Mouse (Mus musculus): ENCODE measurements around the gene Ksr1. TPM values are rescaled to one million over a fixed set of nuclear protein-coding genes. Genes with fewer than 3 reads are reported as not detected.

Gene Ksr1
- total and polyA plus RNA-seq, 3 experiments, result 22.5 to 73.1 (median 61.2) TPM

DNA sequence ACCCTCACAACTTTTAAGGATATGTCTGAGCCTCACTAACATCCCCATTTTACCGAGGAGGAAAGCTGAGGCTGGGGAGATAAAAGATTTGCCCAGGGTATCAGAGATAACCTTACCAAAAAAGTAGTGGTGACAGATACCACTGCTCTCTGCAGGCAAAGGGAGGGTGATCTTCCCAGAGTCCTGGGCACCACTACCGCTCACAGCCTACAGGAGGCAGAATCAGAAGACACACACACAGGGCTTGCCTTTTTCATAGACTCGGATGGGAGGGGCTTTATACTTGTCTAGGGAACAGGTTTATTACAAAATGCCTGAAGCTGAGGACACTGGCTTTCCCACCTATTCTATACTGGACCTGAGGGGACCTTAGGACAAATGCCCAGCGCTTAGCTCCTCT, 43.9 kb downstream of the Ksr1 start (continued):
- TF ChIP-seq USF2 (conservative IDR thresholded peaks at IDR 0.05; ENCODE audit: low read depth, low read length) (no peak), ETS1 (conservative IDR thresholded peaks at IDR 0.05; ENCODE audit: low read depth, low read length) (no peak; the same call in 1 of the 2 replicates), RAD21 (IDR thresholded peaks at IDR 0.05; ENCODE audit: low read depth, low read length) (peak; percentile 58), IRF4 (IDR thresholded peaks at IDR 0.05; ENCODE audit: low read depth, low read length) (peak; percentile 32; the same call in 1 of the 2 replicates), NELFE (IDR thresholded peaks at IDR 0.05; ENCODE audit: low read depth, low read length) (no peak), HCFC1 (IDR thresholded peaks at IDR 0.05; ENCODE audit: low read depth, low read length) (no peak), MAFK (IDR thresholded peaks at IDR 0.05; ENCODE audit: insufficient replicate concordance, low read length) (no peak), USF1 (IDR thresholded peaks at IDR 0.05; ENCODE audit: low read depth, low read length) (no peak), GABPA (IDR thresholded peaks at IDR 0.05; ENCODE audit: insufficient replicate concordance, low read depth, low read length) (no peak), BHLHE40 (IDR thresholded peaks at IDR 0.05; ENCODE audit: low read depth, low read length) (no peak), MYC (IDR thresholded peaks at IDR 0.05; ENCODE audit: low read depth, low read length) (0 out of 2 replicates have a peak, but pooled peaks have one; percentile 18)

DNA sequence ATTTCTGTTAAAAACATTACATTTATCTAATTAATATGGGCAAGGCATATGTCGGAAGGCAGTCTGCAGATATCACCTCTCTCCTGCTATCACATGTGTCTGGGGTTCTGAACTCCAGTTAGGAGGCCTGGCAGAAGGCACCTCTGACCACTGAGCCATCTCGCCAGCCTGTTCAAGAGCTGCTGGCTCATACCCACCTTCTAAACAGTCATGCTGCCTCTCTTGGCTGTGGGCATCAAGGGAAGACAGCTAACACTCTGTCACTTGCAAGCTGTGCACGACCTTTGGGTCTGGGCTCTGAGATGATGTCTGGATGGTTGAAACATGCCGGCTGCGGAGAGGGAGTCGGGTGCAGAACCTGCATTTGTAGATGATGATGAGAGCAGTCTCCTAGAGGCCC, 44.6 kb downstream of the Ksr1 start:
- Histone ChIP-seq H3K9me3 (replicated peaks; ENCODE audit: low read length) (no peaks in the 10 kb centered on the region), H3K27me3 (replicated peaks) (no peaks in the 10 kb centered on the region), H3K4me3 (replicated peaks in 1 of 3; ENCODE audit: low read depth in 2 of 3, low read length in 2 of 3, poor library complexity in 1 of 3) (no peak overlapping the region), H3K27ac (ENCODE audit: insufficient read depth, low read depth) (no peak overlapping the region), H3K9ac (ENCODE audit: insufficient read depth, low read depth) (no peak overlapping the region), H3K79me2 (replicated peaks; ENCODE audit: control insufficient read depth, extremely low read depth, insufficient read depth, poor library complexity, severe bottlenecking) (peaks cover 59% of the 10 kb centered on the region), H3K4me2 (ENCODE audit: insufficient read depth, low read depth, poor library complexity, severe bottlenecking) (no peak overlapping the region), H3K4me1 (ENCODE audit: control insufficient read depth in 1 of 2, insufficient read depth in 2 of 2) (peaks cover 73 to 99% of the 10 kb centered on the region in 2 experiments), H3K36me3 (replicated peaks in 1 of 2; ENCODE audit: control insufficient read depth in 1 of 2, insufficient read depth in 1 of 2, low read length in 1 of 2) (peaks cover 20 to 67% of the 10 kb centered on the region in 2 experiments)
- DNase-seq (ENCODE audit: extremely low read depth), result no peak
- in situ Hi-C loops (cut with MboI; ENCODE audit: low pct_ligation_motif_present, low pct_unique_long_range_greater_than_20kb, low sequenced_read_pairs) (no loop called here), dilution Hi-C loops (cut with MboI; ENCODE audit: extremely low pct_ligation_motif_present, extremely low pct_unique_long_range_greater_than_20kb, low sequenced_read_pairs) (no loop called here)
- TF ChIP-seq PAX5 (IDR thresholded peaks at IDR 0.05; ENCODE audit: low read length), result no peak
- TF ChIP-seq ZNF384 (IDR thresholded peaks at IDR 0.05; ENCODE audit: low read depth, low read length), result no peak
- no peak for TF ChIP-seq RCOR1 (conservative IDR thresholded peaks at IDR 0.05; ENCODE audit: low read depth, low read length)
- no peak for TF ChIP-seq TCF12 (IDR thresholded peaks at IDR 0.05; ENCODE audit: low read depth, low read length)
- TF ChIP-seq TBP (conservative IDR thresholded peaks at IDR 0.05; ENCODE audit: low read depth, low read length), result no peak
- no peak for TF ChIP-seq EP300 (IDR thresholded peaks at IDR 0.05; ENCODE audit: low read length)
- TF ChIP-seq ZC3H11A (IDR thresholded peaks at IDR 0.05; ENCODE audit: low read depth, low read length), result no peak
- TF ChIP-seq POLR2AphosphoS2 (IDR thresholded peaks at IDR 0.05; ENCODE audit: low read depth, low read length), result no peak
- no peak for TF ChIP-seq ETS1 (conservative IDR thresholded peaks at IDR 0.05; ENCODE audit: low read depth, low read length)
- no peak for TF ChIP-seq JUN (IDR thresholded peaks at IDR 0.05; ENCODE audit: insufficient read depth, low read depth, low read length)
- TF ChIP-seq RAD21 (IDR thresholded peaks at IDR 0.05; ENCODE audit: low read depth, low read length), result no peak
- TF ChIP-seq HCFC1 (IDR thresholded peaks at IDR 0.05; ENCODE audit: low read depth, low read length), result no peak
- no peak for TF ChIP-seq E2F4 (IDR thresholded peaks at IDR 0.05; ENCODE audit: insufficient replicate concordance, low read depth, low read length)
- no peak for TF ChIP-seq JUND (conservative IDR thresholded peaks at IDR 0.05; ENCODE audit: low read depth, low read length)
